Mouse (Mus musculus): ENCODE results near the gene Dyrk1a.

DNA sequence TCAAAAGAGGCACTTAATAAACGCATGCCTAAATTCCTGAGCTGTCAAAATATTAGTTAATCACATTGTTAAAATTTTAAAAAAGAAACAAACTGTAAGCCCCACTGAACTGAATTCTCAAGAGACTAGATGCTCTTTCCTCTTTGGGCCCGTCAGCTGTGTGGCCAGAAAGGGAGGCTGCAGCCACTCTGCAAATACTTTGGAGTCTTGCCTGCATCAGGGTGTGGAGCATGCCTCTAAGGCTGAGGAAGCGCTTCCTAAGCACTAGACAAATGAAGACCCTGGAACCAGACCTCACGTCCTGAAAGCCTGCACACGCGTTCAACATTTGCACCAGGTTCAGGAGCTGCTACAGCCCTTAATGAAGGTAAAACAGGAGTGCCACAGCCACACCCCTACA, 36.1 kb upstream of the Dyrk1a start:
- no peak for TF ChIP-seq CTCF (IDR thresholded peaks at IDR 0.05; ENCODE audit: insufficient read depth, low read length)
- TF ChIP-seq POLR2A (IDR thresholded peaks at IDR 0.05; ENCODE audit: borderline replicate concordance, extremely low read depth, low read depth, low read length) = no peak

Measured in lung, adult 2 months (tissue).